Mouse (Mus musculus): ENCODE results near the gene Elf5. TPM values are rescaled to one million over a fixed set of nuclear protein-coding genes. Genes with fewer than 3 reads are reported as not detected.

The Elf5 gene
- polyA plus RNA-seq, 1 experiment from 2014 or later, result 0.03 TPM

DNA sequence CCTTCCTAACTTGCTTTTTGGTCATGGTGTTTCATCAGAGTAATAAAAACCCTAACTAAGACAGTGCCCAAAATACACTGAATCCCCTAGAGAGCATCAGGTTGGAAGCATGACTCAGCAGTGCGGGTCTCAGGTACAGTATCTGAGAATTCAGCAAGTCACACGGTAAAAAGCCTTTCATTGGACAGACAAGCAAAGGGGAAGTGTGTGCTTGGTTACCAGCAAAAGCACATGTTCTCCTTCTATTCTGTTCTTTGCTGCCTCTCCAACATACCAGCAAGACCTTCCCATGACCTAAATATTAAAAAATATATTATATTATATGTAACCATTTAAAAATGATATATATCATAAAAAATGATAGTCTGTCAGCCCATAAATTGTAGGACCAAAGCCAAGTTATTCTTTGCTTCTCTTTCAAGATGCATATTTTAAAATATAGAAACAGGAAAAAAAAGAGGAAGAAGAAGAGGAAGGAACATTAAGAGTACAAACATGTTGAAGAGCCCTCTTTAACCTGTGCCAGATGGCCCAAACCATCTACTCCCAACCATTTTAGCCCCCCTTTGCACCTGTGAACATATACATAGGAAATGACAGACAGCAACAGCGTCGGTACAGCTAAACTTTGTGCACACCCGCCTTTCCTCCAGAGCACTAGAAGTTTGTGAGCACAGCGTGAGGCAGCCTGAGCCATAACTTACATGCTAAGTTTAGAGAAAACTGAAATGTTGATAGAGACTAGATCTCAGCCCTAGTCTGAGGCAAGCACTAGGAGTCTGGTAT, 84.3 kb downstream of the Elf5 start:
- Histone ChIP-seq H3K27ac (no peak overlapping the region), H3K9me3 (replicated peaks) (no peaks in the 10 kb centered on the region), H3K4me1 (replicated peaks) (peaks cover 1% of the 10 kb centered on the region; the same call in 1 of the 2 replicates), H3K9ac (no peak overlapping the region), H3K36me3 (no peaks in the 10 kb centered on the region), H3K4me2 (no peak overlapping the region), H3K27me3 (no peaks in the 10 kb centered on the region), H3K4me3 (replicated peaks) (no peak overlapping the region)
- ATAC-seq (ENCODE audit: low read depth) (no peak), DNase-seq (no peak)
- 61% methylated on average over 6 of the region's 6 CpGs for WGBS (ENCODE audit: insufficient replicate concordance)

Other genes starting within 250 kb of the Elf5 start
- gene Ehf, start 108.4 kb upstream of the Elf5 start, polyA plus RNA-seq (2015; fragmentation: Nextera tagmentation; extraction: Ambion mirVana), result 0.08 and 0.19 TPM in 2 replicates
- gene Cat, start 73.5 kb downstream of the Elf5 start, polyA plus RNA-seq (2015; fragmentation: Nextera tagmentation; extraction: Ambion mirVana), result 102 and 145 TPM in 2 replicates
- gene Abtb2, start 154.6 kb downstream of the Elf5 start, polyA plus RNA-seq (2015; fragmentation: Nextera tagmentation; extraction: Ambion mirVana), result 1.9 and 2.6 TPM in 2 replicates

Measured in liver, embryonic 13.5 days (tissue).